Mouse (Mus musculus): ENCODE data around the gene Cd4.

DNA sequence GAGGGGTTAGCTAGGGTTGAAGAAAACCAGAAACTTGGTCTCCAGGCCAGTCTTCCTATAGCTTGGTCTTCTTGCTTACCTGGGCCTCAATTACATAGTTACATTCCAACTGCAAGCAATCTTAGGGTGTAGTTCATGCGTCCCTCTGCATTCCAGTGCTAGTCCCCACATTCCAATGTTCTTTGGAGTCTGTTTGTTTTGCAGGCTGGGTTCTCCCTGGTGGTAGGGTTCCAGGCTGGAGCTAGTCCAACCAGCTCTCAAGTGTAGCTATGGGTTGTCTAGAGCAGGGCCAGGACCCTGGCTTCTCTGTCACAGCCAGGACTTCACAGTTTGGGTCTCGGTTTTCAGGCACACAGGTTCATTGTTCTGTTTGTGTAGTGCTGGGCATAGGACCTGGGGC lies 49.5 kb upstream of the Cd4 start:
- TF ChIP-seq POLR2A (IDR thresholded peaks at IDR 0.05; ENCODE audit: low read depth, low read length), result no peak
- TF ChIP-seq CTCF (IDR thresholded peaks at IDR 0.05; ENCODE audit: extremely low read depth, insufficient read length, insufficient replicate concordance, low read depth, low read length), result no peak

All from small intestine, adult 2 months (tissue).